Mouse (Mus musculus): Measurements from ENCODE around the gene Tnfsf11. TPM values are rescaled to one million over a fixed set of nuclear protein-coding genes. Genes with fewer than 3 reads are reported as not detected.
A peak's percentile ranks its signal among the peaks of the same experiment; 100 is the strongest.

Gene Tnfsf11
- polyA plus RNA-seq, 2 experiments from 2014 or later, result 5.6 to 11.5 TPM

DNA sequence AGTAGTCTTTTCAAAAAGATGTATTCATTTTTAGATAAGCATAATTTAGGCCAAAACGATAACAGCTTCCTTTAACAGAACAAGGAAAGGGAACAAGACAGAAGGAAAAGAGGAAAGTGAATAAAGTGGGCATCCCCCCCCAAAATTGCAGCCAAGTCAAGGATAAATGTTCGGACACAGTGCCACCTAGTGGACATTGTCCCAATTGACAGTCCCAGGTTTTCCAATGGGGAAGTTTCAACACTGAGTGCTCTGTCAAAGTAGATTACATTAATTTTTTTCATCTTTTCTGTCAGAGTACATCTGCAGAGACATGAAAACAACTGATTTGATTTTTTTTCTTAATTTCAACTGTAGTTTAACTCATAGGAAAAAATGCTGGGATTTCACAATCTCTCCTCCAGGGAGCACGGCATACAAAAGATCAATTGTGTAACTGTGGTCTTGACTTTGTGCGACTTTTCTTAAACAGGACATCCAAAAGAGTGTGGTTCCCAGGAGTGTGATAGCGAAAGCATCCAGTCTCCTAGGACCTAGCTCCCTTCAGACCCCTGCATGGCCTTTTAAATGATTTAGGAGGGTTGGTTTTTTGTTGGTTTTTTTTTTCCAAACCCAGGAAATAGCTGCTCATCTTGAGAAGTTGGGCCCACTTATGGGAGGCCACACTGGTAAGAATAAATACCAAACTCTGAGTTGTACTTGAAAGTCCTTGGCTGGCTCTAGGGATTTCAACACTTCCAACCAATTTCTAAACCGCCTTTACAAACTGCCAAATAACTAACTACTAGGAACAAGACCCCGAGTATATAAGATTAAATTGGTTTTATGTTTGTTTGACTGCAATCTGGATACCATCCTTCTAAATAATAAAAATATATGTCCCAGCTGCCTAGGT lies 19.7 kb downstream of the Tnfsf11 start:
- peak; percentile 38 for ATAC-seq

DNA sequence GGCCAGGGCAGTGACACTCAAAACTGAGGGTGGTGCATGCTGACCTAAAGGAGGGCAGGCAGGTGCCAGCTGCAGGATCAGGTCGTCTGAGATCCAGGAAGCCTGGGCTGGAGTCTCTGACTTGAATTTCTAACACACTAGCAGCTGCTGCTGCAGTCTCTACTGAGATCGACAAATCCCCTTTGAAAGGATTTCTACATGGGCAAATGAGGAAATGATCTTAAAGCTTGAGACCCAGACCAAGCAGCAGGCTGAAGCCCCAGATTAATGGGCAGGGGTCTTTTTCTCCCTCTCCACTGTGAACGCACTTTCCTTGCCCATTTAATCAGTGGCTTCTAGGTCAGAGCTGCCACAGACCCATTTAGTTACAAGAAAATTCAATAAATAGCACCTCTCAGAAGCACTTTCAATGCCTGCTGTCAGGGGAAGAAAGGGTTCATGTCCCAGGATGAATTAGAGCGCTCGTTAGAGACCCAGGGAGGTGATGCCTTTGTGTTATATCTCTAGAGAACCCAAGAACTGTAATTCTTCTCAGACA lies 21.8 kb downstream of the Tnfsf11 start:
- no peak for ATAC-seq

DNA sequence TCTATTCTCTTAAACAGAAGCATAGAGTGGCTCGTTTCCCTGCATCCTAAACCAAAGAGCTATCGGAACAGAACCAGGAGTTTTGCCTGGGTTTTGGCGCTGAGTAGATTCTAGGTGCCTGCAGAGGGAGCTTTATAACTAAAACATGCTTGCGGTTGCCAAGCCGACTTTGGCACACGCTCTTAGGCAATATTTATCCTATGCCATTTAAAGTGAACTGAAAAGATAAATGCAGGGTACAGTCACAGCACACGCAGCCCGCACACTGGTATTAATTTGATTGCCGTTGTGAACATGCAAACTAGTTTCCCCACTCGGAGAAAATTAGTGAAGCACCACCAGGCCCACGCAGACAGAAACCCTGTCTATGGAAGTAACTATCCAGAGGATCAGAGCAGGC lies 25.4 kb downstream of the Tnfsf11 start:
- no peak for ATAC-seq

DNA sequence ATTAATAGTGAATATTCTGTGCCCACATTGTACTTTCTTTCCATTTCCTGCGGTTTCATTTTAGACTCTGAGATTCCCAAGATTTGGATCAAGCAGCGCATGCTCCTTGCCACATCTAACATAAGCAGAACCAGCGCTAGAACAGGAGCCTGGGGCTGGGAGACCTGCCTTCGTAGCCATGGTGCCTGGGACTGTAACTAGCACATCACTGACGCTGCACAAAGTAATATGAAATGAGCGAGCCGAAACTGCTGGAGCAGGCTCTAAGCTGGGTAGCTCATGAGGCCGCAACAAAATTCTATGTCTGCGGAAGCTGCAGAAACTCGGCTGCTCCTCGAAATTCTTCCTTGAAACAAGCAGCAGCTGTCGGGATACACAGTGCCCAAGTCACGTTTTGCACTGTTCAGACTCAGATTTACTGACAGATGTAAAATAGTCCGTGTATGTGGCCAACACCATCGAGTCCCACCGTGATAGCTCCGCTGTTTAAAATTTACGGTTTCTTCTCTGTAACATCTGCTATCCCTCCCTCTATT lies 31.4 kb downstream of the Tnfsf11 start:
- ATAC-seq, result no peak

DNA sequence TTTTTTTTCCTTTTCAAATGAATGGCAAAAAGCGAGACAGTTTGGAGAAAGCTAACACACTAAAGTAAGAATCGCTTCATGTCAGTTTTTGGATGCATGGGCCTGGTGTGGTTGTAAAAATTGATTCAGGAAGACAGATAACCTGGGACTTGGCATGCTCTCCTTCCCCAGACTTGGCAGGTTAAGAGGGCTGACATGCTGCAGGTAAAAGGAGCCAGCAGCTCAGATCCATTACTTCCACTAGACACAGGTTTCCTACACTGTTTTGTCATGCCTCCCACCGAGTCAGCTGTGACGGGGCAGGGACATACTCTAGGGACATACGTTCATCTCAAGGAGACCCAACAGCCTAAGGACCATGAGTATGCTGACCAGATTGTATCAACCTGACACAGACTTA lies 33.0 kb downstream of the Tnfsf11 start:
- no peak for ATAC-seq

DNA sequence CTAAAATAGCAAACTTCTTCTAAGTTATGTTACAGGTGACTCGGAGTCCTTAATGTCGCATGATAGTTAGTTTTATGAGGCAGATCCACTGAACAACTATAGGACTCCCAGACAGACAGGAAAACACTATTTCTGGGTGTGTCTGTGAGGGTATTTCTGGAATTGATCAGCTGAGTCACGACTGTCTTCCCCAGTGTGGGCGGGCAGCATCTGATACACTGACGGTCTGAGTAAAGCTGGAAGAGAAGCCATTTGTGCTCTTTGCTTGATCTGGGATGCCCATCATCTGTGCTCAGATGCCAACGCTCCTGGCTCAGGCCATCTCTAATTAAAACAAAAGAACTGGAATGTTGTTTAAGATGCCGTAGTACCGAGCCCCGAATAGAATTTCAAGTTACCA lies 33.7 kb downstream of the Tnfsf11 start:
- ATAC-seq, result no peak

DNA sequence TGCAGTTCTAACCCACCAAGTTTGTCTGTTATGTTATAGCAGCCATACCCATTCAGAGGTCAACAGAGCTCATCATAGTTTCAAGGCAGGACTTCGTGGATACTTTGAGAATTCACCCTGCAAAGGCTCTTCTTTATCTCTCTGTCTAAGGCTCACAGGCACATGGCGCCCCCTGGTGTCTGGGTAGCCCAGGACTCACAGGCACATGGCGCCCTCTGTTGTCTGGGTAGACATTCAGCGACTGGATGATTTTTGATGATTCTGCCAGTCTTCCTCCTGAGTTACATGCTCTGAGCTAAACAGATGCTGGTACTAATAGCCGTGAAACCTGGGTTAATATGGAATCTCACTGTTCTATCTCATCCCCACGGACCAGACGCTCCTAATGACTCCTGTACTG lies 34.3 kb downstream of the Tnfsf11 start:
- peak; percentile 56 for ATAC-seq

DNA sequence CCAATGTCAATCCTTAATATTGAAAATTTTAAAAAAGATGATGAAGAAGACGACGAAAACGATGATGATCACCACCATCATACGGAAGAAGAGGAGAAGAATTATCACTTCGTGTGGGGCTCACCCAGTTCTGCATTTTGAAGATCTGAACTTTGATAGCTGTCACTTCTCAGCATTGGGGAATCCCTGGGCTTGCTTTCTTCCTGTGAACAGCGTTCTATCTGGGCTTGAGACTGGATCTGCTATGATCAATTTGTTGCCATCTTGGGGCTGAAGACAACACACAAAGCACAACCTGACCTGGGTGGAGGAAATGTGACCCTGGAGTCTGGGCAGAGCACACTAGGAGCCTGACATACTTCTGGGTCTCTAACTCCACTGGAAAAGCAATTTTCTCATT lies 43.0 kb downstream of the Tnfsf11 start:
- ATAC-seq, result peak; percentile 75

DNA sequence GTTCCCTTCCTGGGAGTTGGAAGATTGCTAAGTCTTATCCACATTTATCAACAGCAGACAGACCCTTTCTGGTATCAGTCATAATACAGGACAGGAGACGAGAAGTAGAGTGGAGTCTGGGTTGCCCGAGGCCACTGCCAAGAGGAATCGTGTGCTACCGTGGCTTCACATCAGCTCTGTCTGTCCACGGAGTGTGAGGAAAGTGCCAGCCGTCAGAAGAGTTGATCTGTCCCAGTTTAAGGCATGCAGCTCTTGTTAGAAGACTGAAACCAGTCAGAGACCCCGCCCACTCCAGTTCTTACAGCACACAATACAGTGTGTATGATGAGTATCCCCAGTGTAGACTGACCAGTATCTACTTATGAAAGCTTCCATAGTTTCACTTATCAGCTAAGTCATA lies 45.2 kb downstream of the Tnfsf11 start:
- no peak for ATAC-seq

DNA sequence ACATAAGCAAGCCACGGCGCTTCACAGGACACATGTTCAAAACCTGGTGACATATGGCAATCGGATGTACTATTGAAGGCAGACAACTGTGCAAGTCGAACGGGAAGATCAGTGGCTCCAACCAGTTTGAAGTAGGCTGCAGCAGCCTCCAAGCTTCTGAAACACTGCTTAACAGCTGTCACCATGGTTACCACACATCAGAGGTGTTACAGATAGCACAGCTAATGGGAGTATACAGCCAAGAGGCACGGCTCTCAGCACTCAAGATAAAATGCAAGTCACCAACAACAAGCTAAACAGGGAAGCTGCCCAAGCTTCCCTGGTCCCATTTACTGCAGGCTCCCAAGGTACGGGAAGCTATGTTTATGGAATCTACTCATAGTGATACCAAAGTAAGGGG lies 46.6 kb downstream of the Tnfsf11 start:
- ATAC-seq, result no peak

DNA sequence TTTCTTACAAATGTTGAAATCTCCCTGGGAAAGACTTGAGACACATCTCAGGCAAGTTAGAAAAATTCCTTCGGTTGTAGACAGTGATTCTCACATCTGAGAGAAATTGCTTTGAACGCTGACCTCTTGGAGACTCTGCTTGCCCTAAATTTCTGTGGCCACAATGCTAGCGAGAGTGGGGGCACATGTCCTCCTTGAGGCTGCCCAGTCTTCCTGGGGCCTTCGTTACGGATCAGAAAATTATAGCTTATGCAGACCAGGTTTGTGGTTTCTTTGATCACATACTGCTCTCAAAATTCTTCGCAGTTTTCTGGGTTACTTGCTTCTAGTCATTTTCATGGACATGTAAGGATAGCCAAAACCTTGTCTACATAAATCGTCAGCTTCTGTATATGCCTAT lies 53.8 kb downstream of the Tnfsf11 start:
- no peak for ATAC-seq

DNA sequence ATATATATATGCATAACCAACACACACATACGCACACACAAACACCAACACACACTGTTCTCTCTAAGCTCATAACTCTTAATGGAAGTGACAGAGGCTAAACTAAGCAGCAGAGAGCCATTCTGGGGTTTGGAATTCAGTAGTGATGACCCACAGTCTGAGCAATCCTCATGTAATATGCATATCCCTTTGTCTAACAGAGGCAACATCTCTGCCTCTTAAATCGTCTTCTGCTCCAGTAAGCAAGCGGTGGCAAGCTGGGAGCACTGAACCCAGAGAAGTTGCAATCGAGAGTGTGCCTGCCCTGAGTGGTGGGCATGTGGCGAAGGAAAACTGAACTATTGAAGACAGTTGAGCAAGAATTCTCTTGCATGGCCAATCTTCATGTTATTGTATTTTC lies 61.2 kb downstream of the Tnfsf11 start:
- ATAC-seq, result no peak

DNA sequence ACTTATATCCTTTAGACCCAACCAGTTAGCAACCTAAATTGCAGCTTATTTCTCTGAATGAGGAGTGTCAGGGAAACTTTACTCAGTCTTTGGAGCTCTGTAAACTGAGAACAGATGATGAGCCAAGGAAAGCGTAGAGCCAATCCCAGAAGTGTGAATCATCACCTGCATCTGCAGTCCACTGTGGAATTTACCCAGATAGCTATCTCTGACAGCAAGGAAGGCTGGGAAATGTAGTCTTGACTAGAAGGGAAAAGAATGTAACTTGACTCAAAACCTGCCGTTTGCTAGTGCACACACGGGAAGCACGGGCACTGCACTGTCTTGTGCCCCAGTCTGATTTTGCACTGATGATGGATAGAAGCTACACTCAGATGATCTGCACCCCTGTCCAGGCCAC lies 63.0 kb downstream of the Tnfsf11 start:
- ATAC-seq, result no peak

DNA sequence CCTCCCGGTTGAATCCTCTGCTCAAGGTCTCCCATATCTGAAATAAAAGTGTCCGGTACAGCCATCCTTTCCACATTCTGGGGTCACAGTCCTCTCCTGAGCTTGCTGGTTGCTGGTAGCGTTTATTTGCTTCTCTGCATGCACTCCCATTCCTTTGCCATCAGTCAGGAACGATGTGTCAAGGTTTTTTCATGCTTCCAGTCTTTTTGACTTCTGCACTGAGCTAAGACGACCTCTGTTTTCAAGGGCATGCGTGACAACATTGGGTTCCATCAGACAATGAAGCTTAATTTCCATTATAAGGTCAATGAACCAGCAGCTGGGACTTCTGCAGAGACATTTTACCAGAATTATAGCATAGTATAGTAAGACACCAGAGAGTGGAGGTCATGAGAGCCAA lies 68.5 kb downstream of the Tnfsf11 start:
- ATAC-seq, result no peak

DNA sequence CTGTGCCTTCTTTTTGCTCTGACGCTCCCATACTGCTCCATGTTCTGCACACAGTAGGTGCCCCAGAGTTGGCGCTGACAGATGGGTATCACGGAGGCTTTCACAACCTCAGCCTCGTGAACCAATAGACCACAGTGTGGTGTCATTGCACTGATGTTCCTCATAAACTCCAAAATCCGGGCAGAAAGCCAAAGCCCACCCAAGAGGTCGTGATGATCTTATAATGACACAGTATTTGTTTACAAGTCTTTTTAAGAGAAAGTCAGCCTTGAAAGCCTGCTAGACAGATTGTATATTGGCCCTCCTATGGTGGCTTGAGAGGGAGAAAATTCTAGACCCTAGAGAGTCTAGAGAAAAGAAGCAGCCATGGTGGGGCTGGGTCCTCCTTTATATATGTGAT lies 70.6 kb downstream of the Tnfsf11 start:
- ATAC-seq, result no peak

DNA sequence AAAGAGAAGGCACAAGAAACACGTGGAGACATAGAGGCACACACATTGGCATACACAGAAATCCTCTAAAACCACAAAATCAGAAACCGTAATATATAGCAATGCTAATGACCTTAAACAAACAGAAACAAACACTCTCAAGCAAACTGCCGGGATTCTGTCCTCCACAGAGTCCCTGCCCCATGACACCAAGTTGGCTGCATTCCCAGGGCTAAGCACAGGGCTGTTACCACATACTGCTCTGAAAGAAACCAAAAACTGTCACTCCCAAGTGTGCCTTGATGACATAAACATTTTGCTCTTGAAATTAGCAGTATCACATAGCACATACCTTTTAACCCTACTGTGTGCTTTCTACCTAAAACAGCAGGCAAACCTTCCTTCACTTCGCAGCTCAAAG lies 71.7 kb downstream of the Tnfsf11 start:
- ATAC-seq, result no peak

DNA sequence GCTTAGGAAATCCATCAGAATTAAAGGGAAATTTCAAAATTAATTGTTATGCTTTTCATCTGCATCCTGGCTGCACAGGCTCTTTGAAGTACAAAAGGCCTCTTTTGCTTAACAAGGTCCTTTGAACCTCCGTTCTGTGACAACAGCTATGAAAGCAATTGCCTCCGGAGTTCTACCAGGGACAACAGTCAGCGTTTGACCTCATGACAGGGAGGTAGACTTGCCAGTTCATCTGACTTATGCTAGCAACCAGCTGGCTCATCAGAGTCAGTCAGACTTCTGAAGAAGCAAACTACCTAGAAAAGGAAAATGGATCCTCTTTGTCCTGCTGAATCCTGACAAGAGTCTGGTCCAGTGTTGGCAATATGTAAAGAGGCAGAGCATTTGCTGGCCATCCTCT lies 72.5 kb downstream of the Tnfsf11 start:
- ATAC-seq, result no peak

DNA sequence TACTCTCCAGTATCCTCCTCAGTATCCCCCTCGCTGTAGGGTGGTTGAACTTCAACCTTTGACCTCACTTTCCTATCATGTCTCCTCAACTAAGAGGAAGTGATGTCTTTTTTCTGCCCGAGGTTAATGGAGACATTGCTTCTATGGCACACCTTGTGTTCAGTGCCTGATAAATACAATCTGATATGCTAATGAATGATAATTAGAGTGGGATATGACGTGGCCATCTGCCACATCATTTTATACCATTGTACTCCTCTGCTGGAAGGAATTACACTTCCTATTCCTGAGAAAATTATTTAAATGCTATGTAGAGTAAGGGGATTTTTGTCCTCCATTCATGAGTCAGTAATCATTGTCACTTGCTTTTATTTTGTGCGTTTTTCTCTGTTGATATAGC lies 78.8 kb downstream of the Tnfsf11 start:
- ATAC-seq, result no peak

Other genes with a start within 250 kb of the Tnfsf11 start
- not detected for gene Fam216b, start 219.0 kb downstream of the Tnfsf11 start, polyA plus RNA-seq (2017; shearing (Covaris generic))
- gene Akap11, start 228.8 kb upstream of the Tnfsf11 start, polyA plus RNA-seq (2017; shearing (Covaris generic)), result 10 to 100 TPM in 1 of 2 experiments, 1 to 10 TPM in 1; 9.8 to 14.7 TPM

Data from CD4-positive, CD25-positive, alpha-beta regulatory T cell, adult 4 months (primary cell).